Mouse (Mus musculus): ENCODE data around the gene Msgn1. TPM values are rescaled to one million over a fixed set of nuclear protein-coding genes. Genes with fewer than 3 reads are reported as not detected.
A peak's percentile ranks its signal among the peaks of the same experiment; 100 is the strongest.

Gene Msgn1
- polyA plus RNA-seq, 1 experiment from 2014 or later: 0.41 TPM

GRCm38 (mm10) chr12:11178486-11179154 is 30.2 kb downstream of the Msgn1 start:
- Histone ChIP-seq H3K4me1 (ENCODE audit: control insufficient read depth, insufficient read depth, low read length) (no peaks in the 10 kb centered on the region), H3K27ac (ENCODE audit: low read length) (no peak overlapping the region), H3K27me3 (ENCODE audit: control insufficient read depth, insufficient read depth, low read length) (no peaks in the 10 kb centered on the region), H3K4me3 (ENCODE audit: low read length) (peak overlapping the region; percentile 31), H3K9ac (ENCODE audit: low read length) (no peak overlapping the region; the same call in 1 of the 2 replicates), H3K36me3 (ENCODE audit: control insufficient read depth, insufficient read depth) (no peaks in the 10 kb centered on the region), H3K9me3 (replicated peaks; ENCODE audit: control insufficient read depth, low read length) (no peaks in the 10 kb centered on the region), H3K4me2 (ENCODE audit: low read depth, low read length) (peak overlapping the region; percentile 58)
- WGBS: 22% methylated on average over 11 of the region's 11 CpGs
- ATAC-seq (replicated peaks; ENCODE audit: extremely low read depth, insufficient read depth, low FRiP score): peak; percentile 86

GRCm38 (mm10) chr12:11177408-11178394 is 31.1 kb downstream of the Msgn1 start:
- Histone ChIP-seq H3K36me3 (ENCODE audit: control insufficient read depth, insufficient read depth) (no peaks in the 10 kb centered on the region), H3K27ac (ENCODE audit: low read length) (no peak overlapping the region), H3K9me3 (replicated peaks; ENCODE audit: control insufficient read depth, low read length) (no peaks in the 10 kb centered on the region), H3K4me2 (ENCODE audit: low read depth, low read length) (peak overlapping the region; percentile 58), H3K4me3 (ENCODE audit: low read length) (no peak overlapping the region), H3K4me1 (ENCODE audit: control insufficient read depth, insufficient read depth, low read length) (no peaks in the 10 kb centered on the region), H3K9ac (ENCODE audit: low read length) (no peak overlapping the region), H3K27me3 (ENCODE audit: control insufficient read depth, insufficient read depth, low read length) (no peaks in the 10 kb centered on the region)
- ATAC-seq (replicated peaks; ENCODE audit: extremely low read depth, insufficient read depth, low FRiP score): no peak
- 22% methylated on average over 5 of the region's 5 CpGs for WGBS

- H3K9ac ChIP-seq (ENCODE audit: low read length): no peak overlapping the region
- 79% methylated on average over 3 of the region's 3 CpGs for WGBS
- H3K9me3 ChIP-seq (replicated peaks; ENCODE audit: control insufficient read depth, low read length): no peaks in the 10 kb centered on the region
- H3K4me3 ChIP-seq (ENCODE audit: low read length): no peak overlapping the region
- ATAC-seq (replicated peaks; ENCODE audit: extremely low read depth, insufficient read depth, low FRiP score): no peak
- no peaks in the 10 kb centered on the region for H3K4me1 ChIP-seq (ENCODE audit: control insufficient read depth, insufficient read depth, low read length)
- H3K36me3 ChIP-seq (ENCODE audit: control insufficient read depth, insufficient read depth): no peaks in the 10 kb centered on the region
- H3K27me3 ChIP-seq (ENCODE audit: control insufficient read depth, insufficient read depth, low read length): no peaks in the 10 kb centered on the region
- no peak overlapping the region for H3K27ac ChIP-seq (ENCODE audit: low read length)
- no peak overlapping the region for H3K4me2 ChIP-seq (ENCODE audit: low read depth, low read length)
These were observed 50.1 kb downstream of the Msgn1 start for GRCm38 (mm10) chr12:11158670-11159069.

Other genes with a start within 250 kb of the Msgn1 start
- gene Kcns3, start 57.9 kb downstream of the Msgn1 start, polyA plus RNA-seq (2015; fragmentation: Nextera tagmentation; extraction: Ambion mirVana): 0.18 and 0.89 TPM in 2 replicates
- gene Gen1, start 56.8 kb upstream of the Msgn1 start, polyA plus RNA-seq (2015; fragmentation: Nextera tagmentation; extraction: Ambion mirVana): 5.5 and 7.9 TPM in 2 replicates
- gene Smc6, start 56.9 kb upstream of the Msgn1 start, polyA plus RNA-seq (2015; fragmentation: Nextera tagmentation; extraction: Ambion mirVana): 110 and 111 TPM in 2 replicates
- gene Vsnl1, start 227.6 kb upstream of the Msgn1 start, polyA plus RNA-seq (2015; fragmentation: Nextera tagmentation; extraction: Ambion mirVana): 6.6 and 13.1 TPM in 2 replicates
- gene Rad51ap2, start 247.1 kb upstream of the Msgn1 start, polyA plus RNA-seq (2015; fragmentation: Nextera tagmentation; extraction: Ambion mirVana): 0.17 and 0.18 TPM in 2 replicates